Mouse (Mus musculus): ENCODE data around the gene Timm8b.
A peak's percentile ranks its signal among the peaks of the same experiment; 100 is the strongest.

The Timm8b gene

DNA sequence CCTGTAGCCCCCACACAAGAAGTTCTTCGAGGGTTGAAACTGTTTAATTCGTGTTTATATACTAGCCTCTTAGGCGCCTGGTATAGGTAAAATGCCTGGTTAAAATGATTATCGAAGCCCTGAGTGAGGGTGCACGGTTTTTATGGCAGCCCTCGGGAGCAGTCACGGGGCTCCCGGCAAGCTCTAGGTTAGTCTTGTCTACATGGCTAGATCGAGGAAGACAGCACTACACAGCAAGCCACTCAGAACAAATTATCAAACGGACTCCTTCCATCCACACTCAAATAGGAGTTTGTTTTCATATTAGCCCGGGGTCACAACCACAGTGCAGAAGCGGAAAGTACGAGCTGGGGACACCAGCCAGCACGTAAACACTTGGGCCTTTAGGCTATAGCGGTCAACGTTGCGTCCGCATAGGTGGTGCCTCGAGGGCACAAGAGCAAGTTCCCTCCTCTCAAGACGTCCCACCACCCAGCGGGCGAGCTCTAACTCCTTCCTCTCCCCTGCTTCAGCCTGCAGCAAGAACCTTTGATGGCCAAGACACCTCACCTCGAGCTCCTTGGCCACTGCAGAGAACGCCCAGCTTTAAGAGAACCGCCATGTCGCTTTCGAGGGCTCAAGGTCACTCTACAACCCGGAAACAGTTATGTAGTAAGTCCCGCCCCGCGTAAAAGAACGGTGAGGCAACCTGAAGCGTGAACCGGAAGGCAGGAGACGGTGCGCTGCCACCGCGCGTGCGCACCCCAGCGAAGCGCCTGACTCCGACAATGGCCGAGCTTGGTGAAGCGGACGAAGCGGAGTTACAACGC, at the start of gene Timm8b, which contains the start of gene Sdhd:
Gene Timm8b (plus strand): TSS at position 722 of the 809 bp plus-strand sequence.
Gene Sdhd (minus strand): TSS at position 624 of the 809 bp plus-strand sequence.
- peak; percentile 98 for DNase-seq (ENCODE audit: low spot score)

DNA sequence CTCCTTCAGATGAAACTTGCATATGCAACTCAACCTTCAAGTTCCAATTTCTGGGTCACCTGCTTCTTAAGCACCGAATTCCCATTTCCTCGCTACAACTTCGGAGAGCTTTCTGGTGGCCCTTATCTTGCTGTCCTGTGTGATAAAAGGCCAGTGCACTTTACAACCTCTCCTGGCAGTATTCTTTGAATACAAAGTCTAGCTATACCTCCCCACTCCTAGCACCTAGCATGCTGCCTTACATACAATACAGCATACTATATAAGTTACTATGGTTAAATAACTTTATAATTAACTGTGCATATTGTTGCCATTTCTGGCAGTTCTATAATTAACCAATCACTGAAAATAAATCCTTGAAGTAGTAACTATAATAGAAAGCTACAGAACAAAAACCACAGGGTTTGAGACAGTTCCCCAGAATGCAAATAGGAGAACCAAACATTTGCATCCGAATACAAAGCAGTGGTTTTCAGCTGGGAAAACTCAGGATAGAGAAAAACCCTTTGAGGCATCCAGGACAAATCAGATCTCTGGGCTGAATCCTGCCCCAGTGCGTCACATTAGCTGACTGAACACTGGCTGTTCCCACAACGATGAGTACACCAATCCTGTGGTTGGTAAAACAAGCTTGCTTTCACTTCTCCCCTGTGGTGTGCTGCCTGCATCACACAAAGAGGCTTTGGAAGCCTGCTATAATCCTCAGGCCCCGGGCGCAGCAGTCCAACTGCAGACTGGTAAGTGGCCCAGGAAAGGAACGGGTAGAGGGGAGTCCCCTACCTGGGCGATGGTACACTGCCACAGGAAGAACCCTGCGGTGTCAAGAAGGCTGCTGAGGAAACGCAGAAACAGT, 49.2 kb upstream of the Timm8b start, which contains the start of gene Il18:
Gene Il18 (plus strand): TSS at position 587 of the 853 bp plus-strand sequence.
- peak; percentile 68 for DNase-seq (ENCODE audit: low spot score)

DNA sequence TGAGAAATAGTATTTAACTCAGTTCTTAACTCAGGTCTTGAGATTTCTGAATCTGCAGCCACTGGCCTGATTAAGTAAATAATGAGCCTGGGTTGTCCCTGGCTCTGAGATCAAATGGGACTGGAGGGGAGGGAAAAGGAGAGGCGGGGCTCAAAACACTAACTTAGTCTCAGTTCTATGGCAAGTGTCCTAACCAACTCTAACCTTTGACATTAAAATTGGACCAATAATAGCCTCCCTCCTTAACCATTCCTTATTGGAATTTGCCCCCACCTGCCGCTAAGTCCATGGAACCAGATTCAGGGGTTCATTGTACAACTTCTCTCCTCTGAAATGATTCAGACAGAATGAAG, 48.6 kb upstream of the Timm8b start, which contains the start of gene Bco2:
Gene Bco2 (minus strand): TSS at position 88 of the 353 bp plus-strand sequence.
- no peak for DNase-seq (ENCODE audit: low spot score)

DNA sequence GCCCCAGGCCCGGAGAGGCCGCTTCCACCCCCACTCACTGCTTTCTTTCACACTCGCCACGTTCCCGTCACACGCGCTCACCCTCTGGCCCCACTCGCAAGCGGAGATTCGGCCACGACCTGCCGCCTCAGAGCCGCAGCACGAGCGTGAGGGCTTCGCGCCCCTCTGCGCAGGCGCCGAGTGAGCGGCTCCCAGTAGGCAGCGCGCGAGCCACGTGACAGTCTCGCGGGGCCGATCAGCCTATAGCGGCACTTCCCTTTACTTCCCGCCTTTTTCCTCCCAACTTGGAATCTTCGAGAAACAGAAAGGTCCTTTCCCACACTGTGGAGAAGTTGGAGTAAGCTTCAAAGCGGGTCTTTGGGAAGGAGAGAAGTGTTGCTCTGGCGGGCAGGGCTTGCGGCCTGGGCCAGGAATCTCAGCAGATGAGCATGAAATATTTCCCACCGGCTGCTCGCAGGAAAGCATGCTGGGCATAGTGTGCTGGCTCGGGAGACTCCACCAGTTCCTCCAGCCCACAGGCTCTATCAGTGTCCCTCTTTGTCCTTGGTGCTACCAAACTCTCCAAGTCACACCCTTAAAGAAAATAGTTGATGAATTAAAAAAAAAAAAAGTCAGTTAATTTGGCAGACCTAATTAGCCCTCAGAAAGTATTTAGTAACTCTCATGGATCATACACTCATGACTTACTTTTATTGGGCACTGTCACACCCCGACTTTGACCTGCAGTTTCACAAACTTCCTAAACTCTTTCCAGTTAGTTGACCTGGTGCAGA, 42.4 kb upstream of the Timm8b start, which contains the start of gene Tex12:
Gene Tex12 (minus strand): TSS at position 181 of the 773 bp plus-strand sequence.
- DNase-seq (ENCODE audit: low spot score): no peak

DNA sequence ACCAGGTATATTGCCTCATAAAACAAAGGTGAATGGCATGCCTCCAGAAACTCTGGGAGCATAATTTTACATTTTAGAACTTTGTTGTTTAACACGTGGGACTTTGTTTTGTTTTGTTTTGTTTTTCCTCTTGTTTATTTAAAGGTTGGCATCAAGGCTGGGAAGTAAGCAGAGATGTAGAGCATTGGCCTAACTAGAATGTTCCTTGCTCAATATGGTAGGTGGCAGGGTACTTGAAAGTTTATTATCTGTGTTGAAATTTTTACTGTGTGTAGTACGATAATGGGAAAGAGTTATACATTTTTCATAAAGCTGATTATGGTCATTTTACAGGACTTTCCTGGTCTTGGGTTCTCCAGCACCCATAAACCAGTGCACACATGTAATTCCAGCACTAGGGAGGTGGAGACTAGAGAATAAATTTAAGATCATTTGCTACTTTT, 41.8 kb upstream of the Timm8b start:
- no peak for DNase-seq (ENCODE audit: low spot score)

DNA sequence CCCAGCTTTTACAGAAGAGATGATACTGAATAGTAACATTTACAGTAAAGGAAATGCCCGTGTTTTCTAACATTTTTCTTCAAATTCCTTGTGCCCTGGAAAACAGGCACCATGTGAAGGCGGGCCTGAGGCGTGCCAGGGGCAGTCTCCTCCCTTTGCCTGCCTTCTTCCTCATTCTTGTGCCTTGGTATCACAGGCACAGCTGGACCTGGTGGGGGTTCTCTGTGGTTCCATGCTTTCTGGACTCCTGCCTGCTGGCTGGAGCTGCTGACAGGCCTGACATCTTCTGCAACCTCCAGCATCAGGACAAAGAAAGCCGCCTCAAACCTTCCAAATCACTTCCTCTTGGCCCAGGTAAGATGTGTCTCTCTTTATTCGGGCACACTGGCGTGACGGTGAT, 38.5 kb upstream of the Timm8b start:
- no peak for DNase-seq (ENCODE audit: low spot score)

DNA sequence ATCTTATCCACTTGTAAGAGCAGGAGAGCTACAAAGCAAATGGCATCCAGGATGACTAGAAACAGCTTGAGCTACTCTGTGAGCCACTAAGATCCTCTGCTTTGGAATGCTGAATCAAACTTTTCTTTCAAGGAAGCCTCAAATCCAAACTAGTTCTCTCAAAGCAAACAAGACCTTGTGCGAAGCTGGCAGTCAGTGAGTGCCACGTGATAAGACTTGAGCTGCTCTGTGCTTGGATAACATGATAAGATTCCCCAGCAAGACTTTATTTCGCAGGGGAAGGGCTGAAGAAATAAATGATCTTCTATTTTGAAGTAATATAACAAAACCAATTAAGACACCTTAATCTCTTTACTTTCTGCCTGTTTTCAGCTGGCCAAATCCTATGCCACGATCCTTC, 37.8 kb upstream of the Timm8b start:
- DNase-seq (ENCODE audit: low spot score): no peak

DNA sequence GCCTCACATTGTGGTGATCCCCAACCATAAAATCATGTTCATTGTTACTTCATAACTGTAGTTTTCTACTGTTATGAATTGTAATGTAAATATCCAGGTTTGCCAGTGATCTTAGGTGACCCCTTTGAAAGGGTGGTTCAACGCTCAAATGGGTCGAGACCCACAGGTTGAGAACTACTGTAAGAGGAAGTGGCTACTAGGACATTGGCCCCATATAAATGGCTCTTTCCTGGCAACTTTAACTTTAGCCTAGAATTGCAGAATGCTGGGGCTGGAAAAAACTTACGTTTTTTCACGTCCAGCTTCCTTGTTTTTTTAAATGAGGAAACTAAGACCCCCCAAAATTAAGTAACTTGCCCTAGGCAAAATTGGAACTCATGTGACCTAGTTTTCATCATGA, 36.3 kb upstream of the Timm8b start:
- no peak for DNase-seq (ENCODE audit: low spot score)

DNA sequence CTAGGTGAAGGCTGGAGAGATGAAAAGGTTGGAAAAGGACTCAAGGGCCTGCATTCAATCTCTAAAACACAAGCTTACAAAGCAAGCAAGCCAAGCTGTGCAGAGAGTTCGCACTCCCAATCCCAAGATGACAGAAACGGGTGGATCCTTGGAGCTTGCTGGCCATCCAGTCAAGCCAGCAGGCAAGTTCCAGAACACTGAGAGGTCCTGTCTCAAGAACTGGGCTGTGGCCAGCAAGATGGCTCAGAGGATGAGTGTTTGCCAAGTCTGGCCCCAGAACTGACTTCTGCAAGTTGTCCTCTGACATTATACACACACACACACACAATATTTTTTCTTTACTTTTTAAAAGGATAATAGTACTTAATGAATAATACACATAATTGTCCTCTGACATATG, 35.8 kb upstream of the Timm8b start:
- DNase-seq (ENCODE audit: low spot score): no peak

DNA sequence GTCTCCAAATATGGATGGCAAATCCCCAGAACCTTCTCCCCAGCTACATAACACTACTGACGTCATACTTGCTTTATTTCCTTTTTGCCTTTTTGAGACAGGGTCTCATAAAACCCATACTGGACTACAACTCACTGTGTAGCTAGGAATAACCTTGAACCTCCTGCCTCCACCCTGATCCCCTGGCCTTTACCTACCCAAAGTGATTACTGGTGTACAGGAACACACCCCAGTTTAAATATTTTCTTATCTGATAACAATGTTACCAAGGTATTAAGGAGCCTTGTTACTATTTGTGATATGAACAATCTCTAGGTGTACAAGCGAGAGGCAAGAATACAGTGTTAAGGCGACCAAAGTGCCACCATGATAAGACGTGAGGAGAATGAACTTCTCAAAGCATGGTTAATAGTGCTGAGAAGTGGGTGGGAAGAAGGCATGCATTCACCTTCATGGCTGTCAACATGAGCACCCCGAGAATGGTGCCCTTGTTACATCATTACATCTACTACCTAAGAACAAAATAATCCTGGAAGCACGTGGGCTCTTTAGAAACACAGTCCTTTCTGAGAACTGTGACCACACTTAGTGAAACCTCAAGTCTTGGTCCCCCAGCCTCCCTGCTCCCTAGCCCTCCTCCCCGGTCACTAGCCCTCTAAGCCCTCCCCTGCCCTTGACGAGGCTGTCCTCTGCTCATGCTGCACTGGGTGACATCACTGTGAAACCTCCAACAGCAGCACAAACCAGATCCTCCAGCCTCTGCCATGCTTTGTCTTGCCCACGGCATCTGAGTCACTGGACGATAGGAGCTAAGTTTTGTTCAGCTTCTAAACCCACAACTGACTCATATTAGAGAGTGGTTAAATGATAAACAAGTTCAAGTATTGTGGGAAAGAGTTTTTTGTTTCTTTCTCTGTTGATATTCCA, 33.8 kb upstream of the Timm8b start:
- DNase-seq (ENCODE audit: low spot score): no peak

DNA sequence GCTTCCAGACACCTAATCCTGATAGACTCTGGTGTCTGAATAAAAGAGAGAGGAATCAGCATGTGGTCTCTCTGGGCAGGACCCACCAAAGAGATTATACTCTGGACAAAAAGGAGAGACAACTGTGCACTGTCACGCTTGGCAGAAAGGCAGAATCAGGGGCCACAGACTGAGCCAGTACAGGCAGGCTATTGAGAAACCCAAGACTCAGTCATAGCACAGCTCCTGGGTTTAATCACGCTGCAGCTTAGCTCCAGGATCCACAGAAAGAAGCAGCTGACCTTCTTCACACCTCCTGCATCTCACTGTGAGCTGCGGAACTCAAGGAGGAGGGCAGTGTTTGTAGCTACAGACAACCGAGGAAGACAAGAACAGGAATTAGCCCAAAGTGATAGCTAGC, 23.3 kb upstream of the Timm8b start:
- DNase-seq (ENCODE audit: low spot score): no peak

DNA sequence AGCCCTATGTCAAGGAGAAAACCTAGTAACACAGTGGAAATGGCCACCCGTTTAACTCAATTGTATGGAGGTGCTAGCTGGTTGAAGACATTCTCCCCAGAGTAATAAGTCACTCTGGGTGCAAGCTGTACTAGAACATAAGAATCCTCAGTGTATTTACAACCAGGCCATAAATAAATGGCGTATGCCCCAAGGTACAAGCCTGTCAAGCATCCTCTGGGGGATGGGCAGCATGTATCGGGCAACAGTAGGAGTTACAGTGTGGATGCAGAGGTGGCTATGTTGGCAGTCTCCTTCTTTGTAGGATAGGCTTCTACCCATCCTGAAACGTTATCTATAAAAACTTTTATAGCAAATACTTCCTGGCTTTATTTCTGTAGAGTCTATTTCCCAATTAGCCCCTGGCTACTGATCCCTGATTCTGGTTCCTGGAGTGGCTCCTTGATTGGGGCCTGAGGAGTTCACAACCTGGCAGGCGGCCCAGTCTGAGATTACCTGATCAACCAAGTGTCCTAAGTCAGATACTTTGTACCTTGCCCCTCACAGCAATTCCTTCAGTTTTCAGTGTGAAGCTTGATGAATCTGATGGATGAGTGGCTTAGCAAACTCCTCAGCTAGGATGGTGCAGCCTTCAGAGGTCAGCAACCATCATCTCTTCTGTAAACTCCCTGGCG, 18.4 kb upstream of the Timm8b start:
- DNase-seq (ENCODE audit: low spot score): no peak

DNA sequence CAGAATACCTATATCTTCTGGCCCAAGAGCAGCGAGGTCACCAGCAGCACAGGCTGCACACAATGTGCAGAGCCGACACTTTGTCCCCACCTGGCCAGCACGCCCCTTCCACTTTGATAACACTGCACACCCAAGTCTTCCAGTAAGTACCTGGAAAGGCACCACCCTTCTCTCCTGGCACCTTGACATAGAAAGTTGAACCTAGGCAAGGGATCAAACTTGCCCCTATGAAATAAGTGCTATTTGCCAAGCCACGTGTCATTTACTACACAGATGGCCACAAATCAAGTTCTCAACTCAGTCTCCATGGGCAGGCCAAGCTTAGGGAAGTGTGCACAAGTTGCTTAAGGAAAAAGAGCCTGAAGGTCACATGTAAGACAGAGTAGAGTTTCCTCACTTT, 16.8 kb upstream of the Timm8b start:
- DNase-seq (ENCODE audit: low spot score): no peak

DNA sequence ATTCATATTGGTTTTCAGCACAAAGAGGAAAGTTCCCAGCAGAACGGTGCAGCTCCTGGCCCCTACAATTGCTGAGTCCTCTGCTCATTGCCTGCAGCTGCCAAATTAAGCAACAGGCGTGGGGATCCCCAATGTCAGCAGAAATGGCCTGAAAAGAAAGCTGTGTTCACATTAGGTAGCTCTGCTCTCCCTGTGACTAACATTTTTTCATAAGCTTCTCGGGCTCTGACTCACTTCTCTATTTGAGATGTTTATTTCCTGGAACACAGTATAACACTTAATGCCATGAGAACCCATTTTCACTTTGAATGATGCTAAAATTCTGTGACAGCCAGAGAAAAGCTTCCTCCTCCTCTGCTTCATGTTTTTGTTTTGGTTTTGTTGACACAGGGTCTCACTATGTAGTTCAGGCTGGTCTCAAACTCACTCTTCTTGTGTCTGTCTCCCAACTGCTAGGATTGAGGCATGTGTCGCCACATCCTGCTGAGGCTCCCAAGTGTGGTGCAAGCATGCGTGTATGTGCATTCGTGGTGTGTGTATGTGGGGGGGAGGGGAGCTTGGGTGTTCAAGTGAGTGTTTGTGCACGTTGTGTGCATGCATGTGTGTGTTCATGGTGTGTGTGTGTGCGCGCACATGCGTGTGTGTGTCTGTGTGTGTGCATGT, 12.7 kb upstream of the Timm8b start:
- no peak for DNase-seq (ENCODE audit: low spot score)

DNA sequence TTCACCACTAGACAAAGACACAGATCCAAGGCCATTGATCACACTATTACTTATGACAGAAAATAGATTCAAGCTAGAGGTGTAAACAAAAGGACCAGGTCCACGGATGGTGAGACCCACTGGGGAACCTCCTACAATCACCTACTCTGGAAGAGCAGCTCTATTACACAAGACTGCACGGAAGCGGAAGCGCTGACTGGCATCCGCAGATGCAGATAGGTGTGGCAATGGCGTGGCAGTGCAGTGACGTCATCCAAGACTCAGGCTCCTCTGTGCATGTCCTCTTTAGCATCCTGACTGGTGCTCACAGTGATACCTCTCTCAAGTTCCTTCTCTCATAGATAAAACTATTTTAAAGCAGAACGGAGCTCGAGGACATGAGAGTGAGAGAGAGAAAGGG, 10.8 kb upstream of the Timm8b start:
- no peak for DNase-seq (ENCODE audit: low spot score)

DNA sequence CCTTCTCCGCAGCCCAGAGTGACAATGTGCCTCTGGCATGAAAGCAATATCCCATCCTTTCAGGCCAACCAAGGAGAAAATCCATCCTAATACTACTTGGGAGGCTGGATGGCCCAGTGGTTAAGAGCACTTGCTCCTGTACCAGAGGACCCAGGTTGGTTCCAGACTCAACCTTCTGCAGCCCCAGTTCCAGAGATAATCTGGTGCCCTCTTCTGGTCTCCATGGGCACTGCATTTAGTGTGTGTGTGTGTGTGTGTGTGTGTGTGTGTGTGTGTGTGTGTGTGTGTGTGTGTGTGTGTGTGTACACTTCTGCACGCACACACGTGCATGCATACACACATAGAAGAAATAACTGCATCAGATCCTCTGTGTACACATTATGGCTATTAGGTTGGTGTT, 10.2 kb upstream of the Timm8b start:
- peak; percentile 69 for DNase-seq (ENCODE audit: low spot score)

DNA sequence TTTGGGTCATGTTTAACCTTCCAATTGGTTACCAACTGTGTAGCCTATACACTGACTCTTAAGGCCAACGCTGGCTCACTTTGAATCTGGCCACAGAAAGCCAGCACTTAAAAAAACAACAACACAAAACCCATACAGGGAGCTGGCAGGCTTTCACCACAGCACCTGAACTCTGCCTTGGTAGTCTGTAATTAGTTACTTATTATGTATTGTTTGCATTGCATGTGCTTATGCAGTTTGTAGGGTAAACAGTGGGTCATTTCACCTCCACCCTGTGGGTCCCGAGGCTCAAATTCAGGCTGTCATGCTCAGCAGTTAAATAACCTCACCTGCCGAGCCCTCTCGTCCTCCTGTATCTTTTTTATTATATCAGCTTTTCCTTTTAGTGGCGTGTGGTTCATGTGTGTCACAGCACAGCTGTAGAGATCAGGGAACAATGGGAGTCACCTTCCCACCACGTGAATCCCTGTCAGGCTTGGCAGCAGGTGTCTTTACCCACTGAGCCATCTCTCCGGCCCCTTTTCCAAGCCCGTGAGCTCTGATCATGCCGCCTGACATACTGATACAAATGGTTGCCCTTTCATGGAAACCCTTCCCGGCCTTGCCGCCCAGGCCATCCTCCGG, 8.8 kb upstream of the Timm8b start:
- DNase-seq (ENCODE audit: low spot score): no peak

DNA sequence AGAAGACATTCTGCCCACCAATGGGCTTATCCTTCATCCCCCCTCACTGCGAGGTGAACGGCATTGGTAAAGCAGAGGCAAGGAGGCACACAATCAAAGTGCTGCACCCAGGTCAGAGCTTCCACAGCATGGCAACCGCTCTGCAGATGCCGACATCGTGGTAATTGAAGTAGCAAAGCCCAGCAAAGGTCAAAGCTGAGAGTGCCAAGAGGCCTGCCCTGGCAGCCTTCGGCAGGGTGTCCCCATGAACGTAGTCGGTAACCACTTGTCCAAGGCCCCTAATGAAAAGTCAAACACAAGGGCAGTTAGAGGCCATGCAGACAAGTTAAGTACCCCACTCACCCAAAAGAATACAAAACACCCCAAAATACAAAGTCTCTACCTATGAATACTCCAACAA, 6.7 kb upstream of the Timm8b start:
- DNase-seq (ENCODE audit: low spot score): no peak

DNA sequence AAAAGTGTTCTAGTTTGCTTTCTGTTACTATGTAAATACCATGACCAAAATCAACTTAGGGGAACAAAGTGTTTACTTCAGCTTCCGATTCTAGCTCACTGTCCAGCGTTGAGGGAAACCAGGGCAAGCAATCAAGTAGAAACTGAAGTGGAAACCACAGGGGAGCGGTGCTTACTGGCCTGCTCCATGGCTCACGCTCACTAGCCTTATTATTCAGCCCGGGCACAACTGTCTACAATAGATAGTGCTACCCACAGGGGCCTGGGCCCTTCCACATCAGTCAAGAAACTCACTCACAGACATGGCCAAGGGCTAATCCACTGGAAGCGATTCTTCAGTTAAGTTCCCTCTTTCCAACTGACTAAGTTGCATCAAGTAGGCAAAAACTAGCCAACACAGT, 2.2 kb upstream of the Timm8b start:
- no peak for DNase-seq (ENCODE audit: low spot score)

Data from embryo, embryonic 10.5 days (tissue).